Mouse (Mus musculus) heart, adult 11 months (tissue): ENCODE results near the gene Krtap6-2.

Experiments used
- DNase-seq: peaks from one replicate; pipeline ENCODE4 v3.0.0; 2022

The Krtap6-2 gene

DNA sequence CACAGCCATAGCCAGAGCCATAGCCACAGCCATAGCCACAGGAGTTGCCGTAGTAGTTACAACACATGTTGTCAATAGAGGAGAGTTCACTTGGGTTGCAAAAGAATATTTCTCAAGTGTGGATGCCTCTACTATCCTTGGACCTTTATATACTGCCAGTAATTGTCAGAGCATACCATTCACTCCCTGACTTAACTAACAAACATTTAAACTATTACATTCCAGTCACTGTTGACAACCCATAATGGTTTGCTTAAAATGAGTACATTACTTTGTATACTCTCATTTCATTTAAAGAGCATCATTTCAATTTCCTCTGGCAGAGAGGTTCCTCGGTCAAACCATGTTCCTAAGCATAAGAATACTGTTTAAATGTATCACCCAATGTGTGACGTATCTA lies at the start of gene Krtap6-2:
Gene Krtap6-2, minus strand, starts transcription at position 101 of the 400 bp plus-strand sequence.
- no peak for DNase-seq

DNA sequence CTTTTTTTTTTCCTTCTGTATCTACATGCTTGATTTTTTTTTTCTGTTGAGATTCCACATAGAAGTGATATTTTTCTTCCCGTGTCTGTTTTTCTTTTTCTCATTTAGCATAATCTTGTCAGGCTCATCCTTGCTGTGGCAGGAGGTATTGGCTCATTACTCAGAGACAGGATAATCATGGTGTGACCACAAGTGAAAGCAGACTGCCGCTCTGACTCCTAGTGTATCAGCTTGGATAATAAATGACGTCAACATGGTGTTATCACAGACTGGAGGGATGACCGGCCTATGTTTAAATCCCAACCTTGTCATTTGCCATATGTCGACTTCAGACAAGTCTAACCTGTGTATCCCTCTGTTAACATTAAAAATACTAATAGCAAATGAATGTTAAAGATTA lies 41.3 kb upstream of the Krtap6-2 start:
- DNase-seq = no peak

DNA sequence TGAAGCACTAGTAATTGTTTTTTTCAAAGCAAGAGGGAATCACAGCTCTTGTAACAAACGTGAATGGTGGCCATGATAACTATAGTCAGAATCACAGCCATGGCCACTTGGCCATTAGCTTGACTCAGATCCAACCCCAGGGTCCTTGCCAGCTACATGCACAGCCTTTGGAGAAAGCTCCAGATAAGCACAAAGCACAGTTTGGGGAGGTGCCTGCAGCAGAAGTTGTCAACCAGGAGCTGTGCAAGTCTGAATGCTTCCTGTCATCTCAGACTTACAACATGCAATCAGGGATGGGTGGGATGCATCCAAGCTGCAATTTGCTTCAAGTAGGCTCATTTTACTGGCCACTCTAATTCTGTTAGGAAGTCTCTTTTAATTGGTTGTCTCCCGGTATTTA lies 9.7 kb upstream of the Krtap6-2 start:
- DNase-seq = no peak

DNA sequence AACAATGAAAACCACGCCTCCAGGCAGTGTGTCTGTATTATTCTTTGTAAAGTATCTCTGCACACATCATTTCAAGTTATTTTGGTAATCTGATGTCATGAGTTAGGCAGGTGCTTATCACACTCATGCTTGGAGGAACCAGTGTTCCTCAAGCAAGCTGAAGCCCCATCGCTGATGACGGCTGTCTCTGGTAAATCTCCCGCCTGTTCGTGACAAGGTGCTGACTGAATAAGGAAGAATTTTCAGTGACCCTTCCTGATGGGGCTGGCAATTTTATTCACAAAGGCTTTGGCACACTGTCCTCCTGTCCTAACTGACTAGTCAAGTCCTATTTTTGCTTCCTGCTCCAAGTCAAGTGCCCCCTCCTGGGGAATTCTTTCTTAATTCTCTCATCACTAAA lies 5.4 kb upstream of the Krtap6-2 start:
- DNase-seq = no peak

DNA sequence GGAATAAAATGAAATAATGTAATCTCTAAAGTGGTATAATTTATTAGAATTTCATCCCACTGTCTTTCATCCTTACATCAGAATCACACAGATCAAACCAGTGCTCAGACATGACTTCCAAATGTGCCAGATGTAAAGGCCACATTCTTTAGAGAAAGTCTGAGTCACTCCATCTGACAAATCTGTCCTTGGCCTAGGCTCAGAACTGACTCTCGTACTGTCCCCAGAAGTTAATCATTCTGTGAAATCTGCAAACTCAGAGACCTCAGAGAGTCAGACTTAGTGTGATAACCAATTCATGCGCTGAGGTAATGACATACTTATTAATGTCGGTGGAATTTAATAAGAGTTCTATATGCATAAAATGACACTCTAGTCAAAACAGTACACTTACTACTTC lies 3.6 kb downstream of the Krtap6-2 start:
- DNase-seq = no peak

DNA sequence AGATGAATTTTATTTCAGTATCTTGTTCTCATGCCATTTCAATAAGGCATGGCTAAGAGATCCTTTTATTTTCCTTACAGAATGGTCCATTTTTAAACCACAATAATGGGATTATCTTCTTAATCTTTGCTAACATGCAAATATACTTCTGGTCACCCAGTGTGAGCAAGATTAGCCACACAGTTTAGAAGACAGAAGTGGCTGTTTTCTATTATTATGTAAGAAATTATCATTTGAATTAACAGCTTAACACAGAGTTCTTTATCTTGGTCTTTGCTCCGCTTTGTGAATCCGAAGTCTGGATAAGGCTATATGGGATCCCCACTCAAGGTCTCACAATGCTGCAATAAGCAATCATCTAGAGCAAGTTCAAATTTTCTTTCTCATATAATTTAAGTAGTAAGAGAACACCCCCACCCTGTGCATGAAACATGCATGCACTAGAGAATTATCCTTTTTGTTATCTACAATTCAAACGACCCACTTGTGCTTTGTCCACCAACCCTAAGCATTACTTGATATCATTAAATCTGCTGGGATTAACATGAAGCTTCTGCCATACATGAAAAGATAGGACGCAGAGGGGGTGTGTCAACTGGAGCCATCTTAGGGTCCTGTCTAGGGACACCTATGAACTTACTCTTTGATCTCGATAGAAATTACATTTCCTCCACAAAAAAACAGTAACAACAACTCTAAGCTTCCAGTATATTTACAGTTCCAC lies 9.4 kb downstream of the Krtap6-2 start:
- no peak for DNase-seq

DNA sequence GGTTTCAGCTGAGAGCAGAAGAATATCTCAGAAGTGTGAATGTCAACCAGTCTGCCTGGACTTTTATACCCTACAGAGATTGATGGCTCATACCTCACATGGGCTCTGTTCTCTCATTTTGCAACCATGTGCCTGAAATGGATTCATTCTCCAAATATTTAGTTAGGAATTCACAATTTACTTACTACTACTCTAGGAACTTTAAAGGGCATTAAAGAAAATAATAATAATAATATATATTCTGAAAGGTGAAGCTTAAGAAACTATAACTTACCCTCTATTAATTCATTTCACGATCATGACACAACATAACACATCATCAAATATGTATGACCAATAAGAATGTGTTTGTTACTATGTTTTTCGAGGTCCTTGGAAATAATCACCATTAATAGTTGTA lies 16.1 kb downstream of the Krtap6-2 start, which contains the start of gene Krtap21-1:
Gene Krtap21-1, minus strand, starts transcription at position 101 of the 400 bp plus-strand sequence.
- DNase-seq = no peak

DNA sequence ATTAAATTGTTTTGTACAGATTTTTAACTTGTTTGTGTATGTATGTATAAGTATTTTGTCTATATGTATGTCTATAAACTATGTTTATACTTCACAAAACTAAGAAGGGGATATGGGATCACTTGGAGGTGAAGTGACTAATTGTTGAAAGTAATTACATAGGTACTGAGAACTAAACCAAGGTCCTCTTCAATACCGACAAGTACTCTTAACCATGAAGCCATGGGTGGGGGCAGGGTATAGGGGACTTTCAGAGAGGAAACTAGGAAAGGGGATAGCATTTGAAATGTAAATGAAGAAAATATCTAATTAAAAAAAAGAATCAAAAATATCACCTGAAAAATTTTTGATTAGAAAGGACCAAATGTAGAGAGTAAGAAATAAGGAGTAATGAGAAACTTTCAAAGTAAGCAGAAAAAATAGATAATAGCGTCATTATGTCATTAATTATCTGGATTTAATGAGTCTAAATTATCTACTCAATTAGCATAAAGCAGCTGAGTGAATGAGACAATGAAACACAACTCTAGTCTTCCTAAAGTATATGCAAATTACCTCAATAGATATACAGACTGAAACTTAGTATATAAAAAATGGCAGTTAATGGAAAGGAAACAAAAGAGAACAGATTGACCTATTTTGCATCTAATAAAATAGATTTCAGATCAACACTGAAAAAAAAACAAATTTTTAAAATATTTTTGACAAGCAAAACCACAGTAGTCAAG lies 47.0 kb downstream of the Krtap6-2 start:
- no peak for DNase-seq
